Comparison of ENCODE assay signal across 28 mouse cellular contexts in genomic region chr7:96806561-96806960, GRCm38 (mm10).
DNase-seq lines count a peak whose midpoint lies in the region; ATAC-seq lines count a peak whose summit lies in the region.
"Had no signal": no experiment of that assay in that cellular context is flagged by ENCODE, and none has a peak within 500 bp of the region (broad histone marks: within the 10 kb centered on the region; RNA-seq: fewer than 3 reads in every experiment).

No protein-coding gene starts in this region.

- H3K4me1 ChIP-seq in neural tube, embryonic 13.5 days (replicated peaks) = peaks cover 28% of the 10 kb centered on the region
- H3K4me1 ChIP-seq in neural tube, embryonic 15.5 days = peaks cover 21% of the 10 kb centered on the region
- peaks cover 12% of the 10 kb centered on the region for H3K4me1 ChIP-seq in limb, embryonic 15.5 days
- peaks cover under 1% of the 10 kb centered on the region; the same call in 1 of the 2 replicates for H3K4me1 ChIP-seq in heart, embryonic 10.5 days

- no peaks in the 10 kb centered on the region; the same call in 1 of the 2 replicates for H3K36me3 ChIP-seq in neural tube, embryonic 13.5 days
- H3K36me3 ChIP-seq in neural tube, embryonic 15.5 days = no peaks in the 10 kb centered on the region
- H3K36me3 ChIP-seq in limb, embryonic 15.5 days = no peaks in the 10 kb centered on the region
- H3K36me3 ChIP-seq in heart, embryonic 10.5 days = no peaks in the 10 kb centered on the region
- H3K36me3 ChIP-seq: G1E; heart, embryonic 13.5 days had no signal

- H3K9me3 ChIP-seq in neural tube, embryonic 13.5 days = no peaks in the 10 kb centered on the region
- H3K9me3 ChIP-seq in neural tube, embryonic 15.5 days (replicated peaks) = no peaks in the 10 kb centered on the region
- H3K9me3 ChIP-seq in limb, embryonic 15.5 days = no peaks in the 10 kb centered on the region
- H3K9me3 ChIP-seq in heart, embryonic 10.5 days = no peaks in the 10 kb centered on the region
- H3K9me3 ChIP-seq: embryonic facial prominence, embryonic 10.5 days; embryonic facial prominence, embryonic 13.5 days; forebrain, embryonic 12.5 days; forebrain, embryonic 15.5 days; G1E; heart, embryonic 13.5 days had no signal

- H3K4me2 ChIP-seq in neural tube, embryonic 13.5 days = no peak overlapping the region
- H3K4me2 ChIP-seq in neural tube, embryonic 15.5 days = no peak overlapping the region
- no peak overlapping the region for H3K4me2 ChIP-seq in limb, embryonic 15.5 days
- H3K4me2 ChIP-seq: embryonic facial prominence, embryonic 13.5 days; forebrain, embryonic 12.5 days; forebrain, embryonic 15.5 days; heart, embryonic 13.5 days; hindbrain, embryonic 14.5 days had no signal

- ATAC-seq in neural tube, embryonic 13.5 days (ENCODE audit: low read depth) = 0 out of 2 replicates have a peak, but pooled peaks have one; percentile 25
- ATAC-seq in neural tube, embryonic 15.5 days (ENCODE audit: low FRiP score) = no peak
- peak; percentile 46; the same call in 1 of the 2 replicates for ATAC-seq in limb, embryonic 15.5 days (ENCODE audit: insufficient number of reproducible peaks, low FRiP score, low TSS enrichment, low read depth)
- ATAC-seq: forebrain, embryonic 15.5 days; hindbrain, postnatal 0 days; inflammation-experienced regulatory T-cells, adult 6 months; Patski had no signal

- peak overlapping the region; percentile 66; the same call in 1 of the 2 replicates for H3K27ac ChIP-seq in neural tube, embryonic 13.5 days (replicated peaks)
- H3K27ac ChIP-seq in neural tube, embryonic 15.5 days (replicated peaks) = no peak overlapping the region
- no peak overlapping the region for H3K27ac ChIP-seq in limb, embryonic 15.5 days
- no peak overlapping the region for H3K27ac ChIP-seq in heart, embryonic 10.5 days
- H3K27ac ChIP-seq: embryonic facial prominence, embryonic 10.5 days; embryonic facial prominence, embryonic 13.5 days; heart, embryonic 13.5 days; hindbrain, postnatal 0 days had no signal

- H3K27me3 ChIP-seq in neural tube, embryonic 13.5 days = no peaks in the 10 kb centered on the region; the same call in 1 of the 2 replicates
- no peaks in the 10 kb centered on the region for H3K27me3 ChIP-seq in neural tube, embryonic 15.5 days (replicated peaks)
- H3K27me3 ChIP-seq in limb, embryonic 15.5 days = no peaks in the 10 kb centered on the region
- no peaks in the 10 kb centered on the region for H3K27me3 ChIP-seq in heart, embryonic 10.5 days (ENCODE audit: insufficient read depth, poor library complexity, severe bottlenecking)
- H3K27me3 ChIP-seq: CH12.LX; embryonic facial prominence, embryonic 13.5 days; forebrain, embryonic 12.5 days; forebrain, embryonic 15.5 days; heart, embryonic 13.5 days; Patski had no signal

- 27% methylated on average over 1 of the region's 1 CpGs for WGBS in neural tube, embryonic 13.5 days
- WGBS in neural tube, embryonic 15.5 days = 29% methylated on average over 1 of the region's 1 CpGs
- WGBS in limb, embryonic 15.5 days = 30% methylated on average over 1 of the region's 1 CpGs
- WGBS in heart, embryonic 10.5 days = 90% methylated on average over 1 of the region's 1 CpGs

- H3K9ac ChIP-seq in neural tube, embryonic 13.5 days = no peak overlapping the region
- H3K9ac ChIP-seq in neural tube, embryonic 15.5 days (replicated peaks) = no peak overlapping the region
- H3K9ac ChIP-seq in limb, embryonic 15.5 days = no peak overlapping the region
- H3K9ac ChIP-seq: embryonic facial prominence, embryonic 13.5 days; forebrain, embryonic 12.5 days; forebrain, embryonic 15.5 days; heart, embryonic 13.5 days; hindbrain, embryonic 14.5 days had no signal

- DNase-seq in embryo, embryonic 11 days = peak; percentile 40
- DNase-seq in embryo, embryonic 9.5 days (ENCODE audit: extremely low spot score) = no peak
- DNase-seq in heart, embryonic 10.5 days (ENCODE audit: low spot score) = no peak
- DNase-seq: adrenal gland, postnatal 10 days; adrenal gland, postnatal 36 days; B cell, adult 2 months; cerebellum, adult 18-20 months; cerebellum, adult 9-11 months; cerebellum, postnatal 25 days; gastrocnemius, postnatal 25 days; heart, adult 18-20 months; heart, postnatal 14 days; heart, postnatal 4 days had no signal

- no peak overlapping the region for H3K4me3 ChIP-seq in neural tube, embryonic 13.5 days
- no peak overlapping the region for H3K4me3 ChIP-seq in neural tube, embryonic 15.5 days (replicated peaks)
- H3K4me3 ChIP-seq in limb, embryonic 15.5 days = no peak overlapping the region
- H3K4me3 ChIP-seq in heart, embryonic 10.5 days = no peak overlapping the region
- H3K4me3 ChIP-seq: embryonic facial prominence, embryonic 10.5 days; embryonic facial prominence, embryonic 13.5 days; erythroblast, embryonic 14.5 days; forebrain, embryonic 12.5 days; forebrain, embryonic 15.5 days; heart, embryonic 13.5 days had no signal
